Mouse (Mus musculus): ENCODE data around the gene Lef1.

DNA sequence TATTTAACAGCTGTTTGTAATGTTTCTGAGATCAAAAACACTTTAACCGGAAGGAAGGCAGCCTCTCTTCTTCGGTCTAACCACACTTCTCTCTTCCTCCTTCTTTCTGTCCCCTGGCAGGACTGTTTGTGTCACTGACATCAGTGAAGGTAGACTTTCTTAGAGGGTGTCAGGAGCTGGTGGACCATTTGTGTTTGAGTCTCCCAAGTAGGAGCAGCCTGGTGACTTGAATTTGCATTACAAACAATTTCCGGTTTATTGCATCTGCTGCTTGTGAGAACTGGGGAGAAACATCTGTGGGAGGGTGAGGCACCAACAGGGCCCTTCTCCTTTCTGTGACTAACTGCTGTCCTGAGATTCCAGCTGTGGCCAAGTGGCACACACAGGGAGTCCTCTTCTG is 7.6 kb downstream of the Lef1 start:
- TF ChIP-seq CTCF (IDR thresholded peaks at IDR 0.05; ENCODE audit: low read depth) (no peak), EP300 (IDR thresholded peaks at IDR 0.05; ENCODE audit: low read depth) (no peak)

Data from liver, embryonic 14.5 days (tissue).